Mouse (Mus musculus) kidney, adult 8-10 months (tissue): ENCODE results near the gene 4833439L19Rik.

ENCODE experiments used
- DNase-seq, 2 experiments: peaks; one replicate each; pipeline ENCODE4 v3.0.0; 2022

Gene 4833439L19Rik

GRCm38 (mm10) chr13:54505920-54506319 is 59.3 kb downstream of the 4833439L19Rik start:
- no peak for DNase-seq

- no peak for DNase-seq
Observed at GRCm38 (mm10) chr13:54504611-54505260, 60.5 kb downstream of the 4833439L19Rik start.

- peak; percentile 73 to 78 for DNase-seq
Observed at GRCm38 (mm10) chr13:54503604-54504521, 61.4 kb downstream of the 4833439L19Rik start, which contains the start of gene Simc1. Simc1 (plus strand) TSS chr13:54503779.

GRCm38 (mm10) chr13:54503278-54503603 is 62.0 kb downstream of the 4833439L19Rik start:
- no peak for DNase-seq

GRCm38 (mm10) chr13:54501957-54502690 is 63.1 kb downstream of the 4833439L19Rik start:
- DNase-seq, result peak in 1 of 2 experiments; percentile 16

GRCm38 (mm10) chr13:54501352-54501751 is 63.9 kb downstream of the 4833439L19Rik start:
- DNase-seq, result no peak
